Mouse (Mus musculus): ENCODE data around the gene Clmn. TPM values are rescaled to one million over a fixed set of nuclear protein-coding genes. Genes with fewer than 3 reads are reported as not detected.

Gene Clmn
- polyA plus RNA-seq, 1 experiment, result 21.3 TPM

DNA sequence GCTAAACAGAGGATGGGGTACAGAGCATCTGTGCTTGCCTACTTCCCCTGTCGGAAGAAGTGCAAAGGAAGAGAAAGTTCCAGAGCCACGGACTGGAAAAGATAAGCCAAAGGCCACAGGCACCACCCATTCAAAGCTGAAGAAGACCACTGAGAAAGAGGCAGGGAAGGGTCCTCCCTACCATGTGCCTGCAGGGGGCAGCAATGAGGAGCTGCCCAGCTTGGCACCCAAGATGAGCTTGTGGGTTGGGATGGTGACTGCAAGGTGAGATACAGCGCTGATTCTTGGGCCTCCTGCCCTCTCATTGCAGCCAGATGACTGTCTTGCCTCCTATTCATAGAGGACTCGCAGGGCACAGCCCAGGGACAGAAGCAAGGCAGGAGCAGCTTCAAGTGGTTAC, 97.7 kb downstream of the Clmn start:
- DNase-seq, result no peak
- no peak overlapping the region for H3K27ac ChIP-seq (ENCODE audit: insufficient read depth, low read depth, low read length)
- 77% methylated on average over 4 of the region's 4 CpGs for WGBS
- no peaks in the 10 kb centered on the region for H3K27me3 ChIP-seq (replicated peaks; ENCODE audit: control insufficient read depth, insufficient read depth, low read length)
- H3K4me1 ChIP-seq (ENCODE audit: control insufficient read depth, insufficient read depth, low read length), result no peaks in the 10 kb centered on the region
- TF ChIP-seq POLR2A (IDR thresholded peaks at IDR 0.05; ENCODE audit: low read depth, low read length), result no peak
- peak; percentile 56 for TF ChIP-seq CTCF (conservative IDR thresholded peaks at IDR 0.05; ENCODE audit: insufficient read depth, insufficient read length, low read depth, low read length)
- H3K36me3 ChIP-seq (ENCODE audit: control insufficient read depth, insufficient read depth, low read length), result no peaks in the 10 kb centered on the region
- no peak overlapping the region for H3K4me3 ChIP-seq (ENCODE audit: insufficient read depth, low read depth, low read length)

DNA sequence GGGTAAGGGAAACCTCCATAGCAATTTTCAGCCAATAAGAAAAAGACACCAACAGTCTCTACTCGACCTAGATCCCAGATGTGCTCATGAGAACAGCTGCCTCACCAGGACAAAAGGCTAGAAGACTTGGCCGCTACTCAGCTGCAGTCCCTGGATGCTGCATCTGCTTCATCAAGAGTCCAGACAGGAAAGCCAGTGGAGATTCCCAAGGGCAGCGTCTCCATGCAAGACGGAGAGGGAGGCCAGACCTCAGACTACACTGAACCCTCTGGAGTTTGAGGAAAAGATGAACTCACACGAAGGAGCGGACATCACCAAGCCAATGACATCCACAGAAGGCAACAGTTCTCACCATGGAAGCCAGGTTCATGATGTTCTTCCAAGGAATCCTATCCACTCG, 99.1 kb downstream of the Clmn start:
- Histone ChIP-seq H3K27ac (ENCODE audit: insufficient read depth, low read depth, low read length) (no peak overlapping the region), H3K36me3 (ENCODE audit: control insufficient read depth, insufficient read depth, low read length) (no peaks in the 10 kb centered on the region), H3K27me3 (replicated peaks; ENCODE audit: control insufficient read depth, insufficient read depth, low read length) (no peaks in the 10 kb centered on the region), H3K4me3 (ENCODE audit: insufficient read depth, low read depth, low read length) (no peak overlapping the region), H3K4me1 (ENCODE audit: control insufficient read depth, insufficient read depth, low read length) (no peaks in the 10 kb centered on the region)
- 75% methylated on average over 7 of the region's 7 CpGs for WGBS
- no peak for DNase-seq
- TF ChIP-seq POLR2A (IDR thresholded peaks at IDR 0.05; ENCODE audit: low read depth, low read length), result no peak
- TF ChIP-seq CTCF (conservative IDR thresholded peaks at IDR 0.05; ENCODE audit: insufficient read depth, insufficient read length, low read depth, low read length), result no peak

DNA sequence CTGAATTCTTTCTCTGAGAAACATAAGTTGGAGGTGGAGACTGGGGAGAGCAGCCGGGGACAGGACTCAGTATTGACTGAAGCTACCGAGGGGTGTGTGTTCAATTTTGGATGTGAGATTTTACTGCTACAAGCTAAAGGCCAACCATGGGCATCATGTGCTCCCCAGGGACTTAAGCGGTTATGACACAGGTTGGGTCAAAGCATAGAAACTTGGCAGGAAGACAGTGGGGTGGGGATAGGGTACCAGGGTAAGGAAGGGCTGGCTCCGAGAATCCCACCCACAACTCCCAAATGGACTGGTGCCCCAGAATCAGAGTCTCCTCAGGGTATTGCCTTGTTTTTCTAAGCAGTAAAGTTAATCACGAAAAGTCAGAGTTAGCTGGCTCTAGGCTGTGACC, 99.8 kb downstream of the Clmn start:
- Histone ChIP-seq H3K4me1 (ENCODE audit: control insufficient read depth, insufficient read depth, low read length) (no peaks in the 10 kb centered on the region), H3K27me3 (replicated peaks; ENCODE audit: control insufficient read depth, insufficient read depth, low read length) (no peaks in the 10 kb centered on the region), H3K27ac (ENCODE audit: insufficient read depth, low read depth, low read length) (no peak overlapping the region), H3K4me3 (ENCODE audit: insufficient read depth, low read depth, low read length) (no peak overlapping the region), H3K36me3 (ENCODE audit: control insufficient read depth, insufficient read depth, low read length) (no peaks in the 10 kb centered on the region)
- 66% methylated on average over 5 of the region's 5 CpGs for WGBS
- peak; percentile 29 for DNase-seq
- TF ChIP-seq POLR2A (IDR thresholded peaks at IDR 0.05; ENCODE audit: low read depth, low read length) (no peak), CTCF (conservative IDR thresholded peaks at IDR 0.05; ENCODE audit: insufficient read depth, insufficient read length, low read depth, low read length) (no peak)

GRCm38 (mm10) chr12:104763918-104764317, 101.0 kb downstream of the Clmn start:
- no peaks in the 10 kb centered on the region for H3K27me3 ChIP-seq (replicated peaks; ENCODE audit: control insufficient read depth, insufficient read depth, low read length)
- H3K4me3 ChIP-seq (ENCODE audit: insufficient read depth, low read depth, low read length), result no peak overlapping the region
- no peaks in the 10 kb centered on the region for H3K4me1 ChIP-seq (ENCODE audit: control insufficient read depth, insufficient read depth, low read length)
- DNase-seq, result no peak
- WGBS, result 82% methylated on average over 6 of the region's 6 CpGs
- H3K36me3 ChIP-seq (ENCODE audit: control insufficient read depth, insufficient read depth, low read length), result no peaks in the 10 kb centered on the region
- TF ChIP-seq CTCF (conservative IDR thresholded peaks at IDR 0.05; ENCODE audit: insufficient read depth, insufficient read length, low read depth, low read length) (no peak), POLR2A (IDR thresholded peaks at IDR 0.05; ENCODE audit: low read depth, low read length) (no peak)
- H3K27ac ChIP-seq (ENCODE audit: insufficient read depth, low read depth, low read length), result no peak overlapping the region

DNA sequence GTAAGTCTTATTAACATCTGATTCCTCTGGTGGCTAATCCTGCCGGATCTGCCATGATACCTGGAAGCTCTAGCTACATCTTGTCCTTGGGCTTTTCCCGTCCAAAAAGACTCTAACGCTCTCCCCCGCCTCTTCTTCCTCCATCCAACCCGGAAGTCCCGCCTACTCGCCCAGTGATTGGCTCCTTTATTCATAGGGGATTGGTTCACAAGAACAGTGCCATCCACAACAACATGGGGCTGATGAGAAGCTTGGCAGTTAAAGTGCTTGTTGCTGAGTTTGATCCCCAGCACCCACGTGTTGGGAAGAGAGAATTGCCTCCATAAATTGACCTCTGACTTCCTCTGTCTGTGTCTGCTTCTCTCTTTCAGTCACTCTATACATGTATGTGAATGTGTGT, 103.5 kb downstream of the Clmn start:
- no peak for TF ChIP-seq POLR2A (IDR thresholded peaks at IDR 0.05; ENCODE audit: low read depth, low read length)
- no peak for TF ChIP-seq CTCF (conservative IDR thresholded peaks at IDR 0.05; ENCODE audit: insufficient read depth, insufficient read length, low read depth, low read length)
- Histone ChIP-seq H3K4me1 (ENCODE audit: control insufficient read depth, insufficient read depth, low read length) (no peaks in the 10 kb centered on the region), H3K27ac (ENCODE audit: insufficient read depth, low read depth, low read length) (no peak overlapping the region), H3K27me3 (replicated peaks; ENCODE audit: control insufficient read depth, insufficient read depth, low read length) (no peaks in the 10 kb centered on the region), H3K4me3 (ENCODE audit: insufficient read depth, low read depth, low read length) (no peak overlapping the region), H3K36me3 (ENCODE audit: control insufficient read depth, insufficient read depth, low read length) (no peaks in the 10 kb centered on the region)
- WGBS, result 85% methylated on average over 8 of the region's 8 CpGs
- DNase-seq, result no peak

- no peak overlapping the region for H3K4me3 ChIP-seq (ENCODE audit: insufficient read depth, low read depth, low read length)
- DNase-seq, result no peak
- whole genome bisulfite sequencing, result 87% methylated on average over 7 of the region's 7 CpGs
- H3K27me3 ChIP-seq (replicated peaks; ENCODE audit: control insufficient read depth, insufficient read depth, low read length), result no peaks in the 10 kb centered on the region
- TF ChIP-seq CTCF (conservative IDR thresholded peaks at IDR 0.05; ENCODE audit: insufficient read depth, insufficient read length, low read depth, low read length) (no peak), POLR2A (IDR thresholded peaks at IDR 0.05; ENCODE audit: low read depth, low read length) (no peak)
- H3K4me1 ChIP-seq (ENCODE audit: control insufficient read depth, insufficient read depth, low read length), result no peaks in the 10 kb centered on the region
- H3K36me3 ChIP-seq (ENCODE audit: control insufficient read depth, insufficient read depth, low read length), result no peaks in the 10 kb centered on the region
- H3K27ac ChIP-seq (ENCODE audit: insufficient read depth, low read depth, low read length), result no peak overlapping the region
Observed at GRCm38 (mm10) chr12:104758066-104758465, 106.8 kb downstream of the Clmn start.

GRCm38 (mm10) chr12:104753686-104754085, 111.2 kb downstream of the Clmn start:
- DNase-seq, result no peak
- no peak overlapping the region for H3K4me3 ChIP-seq (ENCODE audit: insufficient read depth, low read depth, low read length)
- 64% methylated on average over 4 of the region's 4 CpGs for WGBS
- H3K27me3 ChIP-seq (replicated peaks; ENCODE audit: control insufficient read depth, insufficient read depth, low read length), result no peaks in the 10 kb centered on the region
- H3K4me1 ChIP-seq (ENCODE audit: control insufficient read depth, insufficient read depth, low read length), result peaks cover 14% of the 10 kb centered on the region; the same call in 1 of the 2 replicates
- H3K36me3 ChIP-seq (ENCODE audit: control insufficient read depth, insufficient read depth, low read length), result no peaks in the 10 kb centered on the region
- no peak for TF ChIP-seq POLR2A (IDR thresholded peaks at IDR 0.05; ENCODE audit: low read depth, low read length)
- H3K27ac ChIP-seq (ENCODE audit: insufficient read depth, low read depth, low read length), result no peak overlapping the region

Data from kidney, adult 2 months (tissue).